Mouse (Mus musculus) embryonic facial prominence, embryonic 12.5 days (tissue): ENCODE measurements around the gene Prkaa1. TPM values are rescaled to one million over a fixed set of nuclear protein-coding genes. Genes with fewer than 3 reads are reported as not detected.

Experiments
- polyA plus RNA-seq: library from polyadenylated mRNA; unstranded; fragments of >200 nt; fragmentation: Nextera tagmentation; extraction: Ambion mirVana; gene quantifications from 2 replicates; pipeline ENCODE4 v1.2.1, GENCODE M21; 2016

Gene Prkaa1
- polyA plus RNA-seq, 1 experiment from 2014 or later: 17.8 TPM

Other genes with a start within 250 kb of the Prkaa1 start
- not detected in 2 replicates for gene Mroh2b, start 245.1 kb upstream of the Prkaa1 start, polyA plus RNA-seq
- 0.19 TPM in 1 of 2 replicates, not detected in the other for gene C7, start 80.1 kb upstream of the Prkaa1 start, polyA plus RNA-seq
- 0.94 and 1.0 TPM in 2 replicates for gene Card6, start 35.3 kb upstream of the Prkaa1 start, polyA plus RNA-seq
- 537 and 548 TPM in 2 replicates for gene Rpl37, start 27.2 kb upstream of the Prkaa1 start, polyA plus RNA-seq
- gene Ttc33, start 41.7 kb downstream of the Prkaa1 start, polyA plus RNA-seq: 42.6 and 43.0 TPM in 2 replicates
- gene Ptger4, start 100.3 kb downstream of the Prkaa1 start, polyA plus RNA-seq: 3.7 and 4.0 TPM in 2 replicates